Mouse (Mus musculus): ENCODE data around the gene Casz1. TPM values are rescaled to one million over a fixed set of nuclear protein-coding genes. Genes with fewer than 3 reads are reported as not detected.

Casz1 gene
- polyA plus RNA-seq, 2 experiments, result 5.5 to 7.4 TPM

DNA sequence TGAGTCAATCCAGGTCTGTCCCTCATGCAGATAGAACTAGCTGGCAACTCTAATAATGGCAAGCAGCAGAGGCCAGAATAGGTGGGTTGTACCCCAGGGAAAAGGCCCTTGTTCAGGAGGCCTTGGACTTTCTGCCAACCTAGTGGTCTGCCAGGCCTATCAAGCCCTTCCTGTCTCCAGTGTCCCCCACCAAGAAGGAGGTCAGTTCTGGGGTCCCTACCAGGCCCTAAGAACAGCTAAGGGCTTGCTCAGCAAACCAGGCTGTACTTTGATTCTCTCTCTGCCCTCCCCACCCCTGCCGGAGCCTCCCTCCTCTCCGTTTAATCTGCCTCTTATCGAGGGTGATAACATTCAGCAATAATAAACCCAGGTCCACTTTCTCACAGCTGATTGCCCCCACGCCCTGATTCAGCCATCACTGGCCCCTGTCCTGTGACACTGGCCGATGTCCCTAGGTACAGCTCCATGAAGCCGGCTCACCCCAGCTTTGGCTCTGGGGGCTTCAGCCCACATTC is 19.1 kb upstream of the Casz1 start:
- no peak for DNase-seq (ENCODE audit: low spot score)
- no peak overlapping the region for H3K4me2 ChIP-seq (replicated peaks; ENCODE audit: low read depth, low read length, severe bottlenecking)
- peaks cover 3% of the 10 kb centered on the region; the same call in 1 of the 2 replicates for H3K4me1 ChIP-seq (ENCODE audit: control insufficient read depth, insufficient read depth, low read length)
- H3K27me3 ChIP-seq (ENCODE audit: control insufficient read depth, insufficient read depth, low read length), result 0 out of 2 replicates have a peak, but pooled peaks cover 4% of the 10 kb centered on the region
- TF ChIP-seq POLR2A (IDR thresholded peaks at IDR 0.05; ENCODE audit: borderline replicate concordance, extremely low read depth, insufficient read depth, insufficient read length), result no peak
- no peaks in the 10 kb centered on the region for H3K36me3 ChIP-seq (ENCODE audit: control insufficient read depth, insufficient read depth, low read length)
- ATAC-seq (ENCODE audit: low FRiP score, low read depth), result no peak
- H3K27ac ChIP-seq (replicated peaks; ENCODE audit: low read depth, low read length), result no peak overlapping the region
- H3K9me3 ChIP-seq (ENCODE audit: control insufficient read depth, low read length), result no peaks in the 10 kb centered on the region
- WGBS, result 91% methylated on average over 6 of the region's 6 CpGs
- H3K4me3 ChIP-seq (replicated peaks; ENCODE audit: low read length), result no peak overlapping the region
- no peak overlapping the region for H3K9ac ChIP-seq (ENCODE audit: low read depth, low read length, severe bottlenecking)

DNA sequence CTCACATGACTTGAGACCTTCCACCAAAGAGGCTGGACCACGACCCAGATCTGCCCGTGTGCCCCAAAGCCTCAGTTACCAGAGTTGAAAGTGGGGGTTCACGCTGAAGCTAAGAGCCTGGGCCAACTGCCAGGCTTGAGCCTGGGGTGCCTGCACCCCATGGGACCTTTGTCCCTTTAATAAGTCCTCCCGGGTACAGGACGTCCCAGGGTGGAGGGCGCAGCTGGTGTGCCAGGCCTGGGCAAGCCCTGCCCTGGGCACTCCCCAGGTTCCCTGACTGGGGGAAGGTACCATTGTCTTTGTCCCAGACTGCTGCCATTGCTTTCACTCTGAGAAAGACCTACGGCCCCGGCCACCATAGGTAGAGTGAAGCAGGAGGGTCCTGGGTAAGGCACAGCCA is 18.2 kb upstream of the Casz1 start:
- Histone ChIP-seq H3K4me3 (replicated peaks; ENCODE audit: low read length) (no peak overlapping the region), H3K36me3 (ENCODE audit: control insufficient read depth, insufficient read depth, low read length) (no peaks in the 10 kb centered on the region), H3K4me2 (replicated peaks; ENCODE audit: low read depth, low read length, severe bottlenecking) (no peak overlapping the region), H3K27me3 (ENCODE audit: control insufficient read depth, insufficient read depth, low read length) (0 out of 2 replicates have a peak, but pooled peaks cover 4% of the 10 kb centered on the region), H3K27ac (replicated peaks; ENCODE audit: low read depth, low read length) (no peak overlapping the region), H3K9me3 (ENCODE audit: control insufficient read depth, low read length) (no peaks in the 10 kb centered on the region), H3K4me1 (ENCODE audit: control insufficient read depth, insufficient read depth, low read length) (no peaks in the 10 kb centered on the region), H3K9ac (ENCODE audit: low read depth, low read length, severe bottlenecking) (no peak overlapping the region)
- DNase-seq (ENCODE audit: low spot score) (no peak), ATAC-seq (ENCODE audit: low FRiP score, low read depth) (no peak)
- TF ChIP-seq POLR2A (IDR thresholded peaks at IDR 0.05; ENCODE audit: borderline replicate concordance, extremely low read depth, insufficient read depth, insufficient read length), result no peak
- 79% methylated on average over 8 of the region's 8 CpGs for WGBS

DNA sequence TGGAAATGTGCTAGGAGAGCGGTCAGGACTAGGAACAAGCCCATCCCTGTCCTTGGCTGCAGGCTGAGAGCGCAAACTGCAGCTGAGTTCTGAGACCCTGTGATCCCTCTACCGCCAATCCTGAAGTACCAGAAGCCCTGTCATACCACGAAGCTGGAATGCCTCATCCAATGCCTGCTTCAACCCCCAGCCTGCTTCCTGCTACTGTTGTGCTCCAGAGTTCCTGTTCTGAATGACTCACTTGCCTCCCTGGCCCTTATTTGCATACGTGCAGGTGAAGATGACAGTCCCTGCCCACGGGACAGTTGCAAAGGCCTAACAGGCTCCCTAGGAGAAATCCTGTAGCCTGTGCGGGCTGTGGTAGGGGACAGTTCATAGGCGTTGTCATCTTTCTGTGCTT is 13.3 kb upstream of the Casz1 start:
- DNase-seq (ENCODE audit: low spot score) (no peak), ATAC-seq (ENCODE audit: low FRiP score, low read depth) (no peak)
- no peak overlapping the region for H3K4me2 ChIP-seq (replicated peaks; ENCODE audit: low read depth, low read length, severe bottlenecking)
- no peak overlapping the region for H3K4me3 ChIP-seq (replicated peaks; ENCODE audit: low read length)
- no peak overlapping the region for H3K9ac ChIP-seq (ENCODE audit: low read depth, low read length, severe bottlenecking)
- TF ChIP-seq POLR2A (IDR thresholded peaks at IDR 0.05; ENCODE audit: borderline replicate concordance, extremely low read depth, insufficient read depth, insufficient read length), result no peak
- 72% methylated on average over 8 of the region's 8 CpGs for WGBS
- no peaks in the 10 kb centered on the region for H3K36me3 ChIP-seq (ENCODE audit: control insufficient read depth, insufficient read depth, low read length)
- H3K4me1 ChIP-seq (ENCODE audit: control insufficient read depth, insufficient read depth, low read length), result 0 out of 2 replicates have a peak, but pooled peaks cover 2% of the 10 kb centered on the region
- no peaks in the 10 kb centered on the region for H3K9me3 ChIP-seq (ENCODE audit: control insufficient read depth, low read length)
- H3K27me3 ChIP-seq (ENCODE audit: control insufficient read depth, insufficient read depth, low read length), result 0 out of 2 replicates have a peak, but pooled peaks cover 4% of the 10 kb centered on the region
- no peak overlapping the region for H3K27ac ChIP-seq (replicated peaks; ENCODE audit: low read depth, low read length)

DNA sequence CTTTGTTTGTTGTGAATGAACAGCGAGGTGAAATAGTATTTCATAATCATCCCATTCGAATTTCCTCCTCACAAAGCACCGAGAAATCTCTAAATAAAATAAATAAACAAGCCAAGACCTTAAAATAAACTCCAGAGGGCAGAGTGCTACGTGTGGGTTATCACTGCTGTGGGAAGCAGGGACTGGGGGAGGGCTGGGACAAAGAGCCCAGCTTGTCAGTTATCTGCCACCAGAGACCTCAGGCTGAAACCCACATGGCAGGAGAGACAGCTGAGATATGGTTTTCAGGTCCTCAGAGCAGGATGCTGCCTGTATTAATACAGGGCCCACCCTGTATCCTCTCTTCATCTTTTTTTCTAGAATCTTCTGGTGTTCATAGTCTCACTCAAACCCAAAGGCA is 9.2 kb upstream of the Casz1 start:
- H3K36me3 ChIP-seq (ENCODE audit: control insufficient read depth, insufficient read depth, low read length), result no peaks in the 10 kb centered on the region
- H3K4me3 ChIP-seq (replicated peaks; ENCODE audit: low read length), result no peak overlapping the region
- H3K27ac ChIP-seq (replicated peaks; ENCODE audit: low read depth, low read length), result no peak overlapping the region
- DNase-seq (ENCODE audit: low spot score), result no peak
- TF ChIP-seq POLR2A (IDR thresholded peaks at IDR 0.05; ENCODE audit: borderline replicate concordance, extremely low read depth, insufficient read depth, insufficient read length), result no peak
- peaks cover 6% of the 10 kb centered on the region; the same call in 1 of the 2 replicates for H3K27me3 ChIP-seq (ENCODE audit: control insufficient read depth, insufficient read depth, low read length)
- no peak overlapping the region for H3K4me2 ChIP-seq (replicated peaks; ENCODE audit: low read depth, low read length, severe bottlenecking)
- no peaks in the 10 kb centered on the region for H3K9me3 ChIP-seq (ENCODE audit: control insufficient read depth, low read length)
- H3K4me1 ChIP-seq (ENCODE audit: control insufficient read depth, insufficient read depth, low read length), result 0 out of 2 replicates have a peak, but pooled peaks cover 2% of the 10 kb centered on the region
- 59% methylated on average over 4 of the region's 4 CpGs for WGBS
- ATAC-seq (ENCODE audit: low FRiP score, low read depth), result no peak
- no peak overlapping the region for H3K9ac ChIP-seq (ENCODE audit: low read depth, low read length, severe bottlenecking)

DNA sequence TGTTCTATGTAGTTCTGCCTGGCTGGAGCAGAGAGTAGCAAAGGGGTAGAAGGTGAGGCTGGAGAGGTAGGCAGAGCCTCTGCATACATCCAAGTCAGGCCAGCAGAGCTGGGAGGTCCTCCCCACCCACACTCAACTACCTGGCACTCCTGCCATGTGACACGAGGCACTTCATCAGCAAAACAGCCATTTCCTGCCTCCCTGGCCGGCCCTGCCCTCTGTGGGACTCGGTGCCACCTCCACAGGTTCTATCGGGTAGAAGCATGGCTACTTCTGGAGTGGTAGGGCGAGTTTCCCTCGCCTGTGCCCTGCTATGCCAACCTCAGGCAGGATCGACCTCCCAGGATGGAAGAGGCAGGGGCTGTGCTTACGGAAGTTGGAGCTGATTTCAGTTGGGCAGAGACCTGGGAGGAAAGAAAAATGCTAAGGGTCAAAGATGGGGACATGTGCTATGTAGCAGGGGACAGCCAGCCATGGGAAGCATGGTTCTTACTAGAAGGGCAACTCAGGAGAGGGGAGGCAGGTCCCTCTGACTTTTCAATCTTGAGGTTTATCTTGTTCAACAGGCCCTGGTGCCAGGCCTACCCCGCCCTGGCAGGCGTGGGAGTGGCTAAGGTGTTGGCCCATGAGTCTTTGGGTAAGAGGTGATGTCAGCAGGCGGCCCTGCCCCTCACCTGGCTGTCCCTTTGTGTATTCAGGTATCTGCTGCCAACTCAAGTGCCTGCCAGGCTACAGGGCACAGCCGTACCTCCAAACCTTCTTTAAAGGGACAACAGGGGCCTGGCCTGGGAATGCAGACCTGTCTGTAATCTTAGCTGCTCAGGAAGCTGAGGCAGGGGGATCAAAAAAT is 6.5 kb upstream of the Casz1 start:
- Histone ChIP-seq H3K9me3 (ENCODE audit: control insufficient read depth, low read length) (no peaks in the 10 kb centered on the region), H3K4me1 (ENCODE audit: control insufficient read depth, insufficient read depth, low read length) (0 out of 2 replicates have a peak, but pooled peaks cover 2% of the 10 kb centered on the region), H3K4me3 (replicated peaks; ENCODE audit: low read length) (no peak overlapping the region), H3K9ac (ENCODE audit: low read depth, low read length, severe bottlenecking) (no peak overlapping the region), H3K27ac (replicated peaks; ENCODE audit: low read depth, low read length) (no peak overlapping the region), H3K36me3 (ENCODE audit: control insufficient read depth, insufficient read depth, low read length) (no peaks in the 10 kb centered on the region), H3K27me3 (ENCODE audit: control insufficient read depth, insufficient read depth, low read length) (peaks cover 7% of the 10 kb centered on the region; the same call in 1 of the 2 replicates), H3K4me2 (replicated peaks; ENCODE audit: low read depth, low read length, severe bottlenecking) (no peak overlapping the region)
- 82% methylated on average over 12 of the region's 12 CpGs for WGBS
- DNase-seq (ENCODE audit: low spot score) (no peak), ATAC-seq (ENCODE audit: low FRiP score, low read depth) (no peak)
- TF ChIP-seq POLR2A (IDR thresholded peaks at IDR 0.05; ENCODE audit: borderline replicate concordance, extremely low read depth, insufficient read depth, insufficient read length), result no peak

Data from limb, embryonic 14.5 days (tissue).